Comparison of ENCODE assay signal across 28 mouse cellular contexts in the genomic region with DNA sequence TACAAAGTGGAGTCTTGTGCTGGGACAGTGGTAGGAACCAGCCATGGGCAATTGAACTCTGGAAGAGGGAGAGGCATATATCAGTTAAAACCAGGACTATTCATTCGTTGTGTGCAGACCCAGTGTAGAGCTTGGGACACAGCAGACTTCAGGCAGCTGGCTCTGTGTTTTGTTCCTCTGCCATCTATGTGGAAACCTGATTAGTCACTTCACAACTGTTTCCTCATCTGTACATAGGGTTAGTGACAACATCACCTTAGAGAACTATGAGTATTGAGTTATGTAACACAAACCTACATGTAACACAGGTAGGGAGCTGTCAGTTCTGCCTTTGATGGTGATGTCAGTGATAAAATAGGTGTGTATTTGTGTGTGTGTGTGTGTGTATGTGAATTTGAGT. TPM values are rescaled to one million over a fixed set of nuclear protein-coding genes. Genes with fewer than 3 reads are reported as not detected.
DNase-seq lines count a peak whose midpoint lies in the region; ATAC-seq and TF ChIP-seq lines count a peak whose summit lies in the region.
"Had no signal": no experiment of that assay in that cellular context is flagged by ENCODE, and none has a peak within 500 bp of the region (broad histone marks: within the 10 kb centered on the region; RNA-seq: fewer than 3 reads in every experiment).

No protein-coding gene starts in this region.

- no peaks in the 10 kb centered on the region for H3K27me3 ChIP-seq in kidney, adult 2 months (replicated peaks; ENCODE audit: control insufficient read depth, insufficient read depth, low read length)
- H3K27me3 ChIP-seq: heart, embryonic 13.5 days had no signal

- H3K4me3 ChIP-seq in bone marrow, adult 2 months (replicated peaks; ENCODE audit: control insufficient read depth, low read depth, low read length), result no peak overlapping the region
- H3K4me3 ChIP-seq in kidney, adult 2 months (ENCODE audit: insufficient read depth, low read depth, low read length), result no peak overlapping the region
- H3K4me3 ChIP-seq: forebrain, embryonic 10.5 days; gastrocnemius, adult 2 months; heart, adult 2 months; heart, embryonic 10.5 days; heart, embryonic 13.5 days had no signal

- no peak for TF ChIP-seq POLR2A in bone marrow, adult 2 months (IDR thresholded peaks at IDR 0.05; ENCODE audit: borderline replicate concordance, control insufficient read depth, low read depth, low read length)
- TF ChIP-seq POLR2A in kidney, adult 2 months (IDR thresholded peaks at IDR 0.05; ENCODE audit: low read depth, low read length), result no peak

- peaks cover 2% of the 10 kb centered on the region for H3K4me1 ChIP-seq in bone marrow, adult 2 months (ENCODE audit: control insufficient read depth, insufficient read depth, low read length)
- H3K4me1 ChIP-seq in kidney, adult 2 months (ENCODE audit: control insufficient read depth, insufficient read depth, low read length), result no peaks in the 10 kb centered on the region
- H3K4me1 ChIP-seq: forebrain, embryonic 10.5 days; heart, embryonic 10.5 days; heart, embryonic 13.5 days had no signal

- peak; percentile 52 for DNase-seq in 416B (ENCODE audit: low read depth)
- no peak for DNase-seq in kidney, adult 2 months
- no peak for DNase-seq in heart, adult 11 months
- DNase-seq in lung, postnatal 4 days, result no peak
- DNase-seq: adrenal gland, postnatal 10 days; adrenal gland, postnatal 36 days; cerebellum, adult 11 months; cerebellum, adult 2 months; cerebellum, adult 9-11 months; cerebellum, postnatal 36 days; forebrain, postnatal 0 days; gastrocnemius, adult 2 months; gastrocnemius, postnatal 14 days; heart, adult 2 months; heart, postnatal 14 days; heart, postnatal 4 days had no signal

- ATAC-seq in megakaryocyte, adult 5-6 weeks (ENCODE audit: poor library complexity, severe bottlenecking), result peak; percentile 90
- ATAC-seq: activated CD4-positive, CD25-positive, alpha-beta regulatory T cell, adult 4 months; forebrain, embryonic 14.5 days; forebrain, postnatal 0 days; hindbrain, postnatal 0 days; inflammation-experienced regulatory T-cells, adult 6 months had no signal

- peak overlapping the region; percentile 78; the same call in 1 of the 2 replicates for H3K27ac ChIP-seq in bone marrow, adult 2 months (ENCODE audit: control insufficient read depth, insufficient read depth, low read depth, low read length, poor library complexity)
- H3K27ac ChIP-seq in kidney, adult 2 months (ENCODE audit: insufficient read depth, low read depth, low read length), result no peak overlapping the region
- H3K27ac ChIP-seq: forebrain, embryonic 10.5 days; gastrocnemius, adult 2 months; heart, adult 2 months; heart, embryonic 10.5 days; heart, embryonic 13.5 days; hindbrain, embryonic 14.5 days; hindbrain, postnatal 0 days had no signal

- no peaks in the 10 kb centered on the region for H3K36me3 ChIP-seq in kidney, adult 2 months (ENCODE audit: control insufficient read depth, insufficient read depth, low read length)
- H3K36me3 ChIP-seq: forebrain, embryonic 10.5 days; heart, embryonic 10.5 days; heart, embryonic 13.5 days had no signal

- no peak for TF ChIP-seq CTCF in bone marrow, adult 2 months (IDR thresholded peaks at IDR 0.05; ENCODE audit: control insufficient read depth, insufficient read depth, low read length)
- no peak for TF ChIP-seq CTCF in kidney, adult 2 months (conservative IDR thresholded peaks at IDR 0.05; ENCODE audit: insufficient read depth, insufficient read length, low read depth, low read length)

- WGBS in bone marrow, adult 2 months, result 25% methylated on average over 1 of the region's 1 CpGs
- 64% methylated on average over 1 of the region's 1 CpGs for WGBS in kidney, adult 2 months

RNA-seq across cellular contexts. Expression of a gene that starts 19.6 kb away (rescaled TPM):
- polyA plus RNA-seq in bone marrow, adult 2 months (2011; ENCODE audit: insufficient read depth, insufficient read length, low replicate concordance, missing spikeins), result 0.41 and 1.1 TPM in 2 replicates
- total RNA-seq in megakaryocyte, adult 5-6 weeks (2015), result 13.3 and 16.1 TPM in 2 replicates
- 26.1 and 32.0 TPM in 2 replicates for total RNA-seq in megakaryocyte, adult 5-6 weeks (2017)
- 0.04 and 0.08 TPM in 2 replicates for polyA plus RNA-seq in kidney, adult 2 months (2012; rRNA removed)
- total RNA-seq: ES-E14; forebrain, postnatal 0 days had no signal
- polyA plus RNA-seq: cerebellum, adult 2 months; embryonic facial prominence, embryonic 11.5 days; forebrain, embryonic 10.5 days; forebrain, embryonic 14.5 days; heart, embryonic 13.5 days had no signal
